Mouse (Mus musculus): ENCODE results near the gene Pmf1.

The Pmf1 gene

GRCm38 (mm10) chr3:88409741-88410644 is at the start of gene Pmf1:
Pmf1 (minus strand) TSS chr3:88410331.
- peak; percentile 96 for DNase-seq (ENCODE audit: inconsistent ontology term)

- no peak for DNase-seq (ENCODE audit: inconsistent ontology term)
Measured at GRCm38 (mm10) chr3:88458778-88459219, 48.7 kb upstream of the Pmf1 start.

DNA sequence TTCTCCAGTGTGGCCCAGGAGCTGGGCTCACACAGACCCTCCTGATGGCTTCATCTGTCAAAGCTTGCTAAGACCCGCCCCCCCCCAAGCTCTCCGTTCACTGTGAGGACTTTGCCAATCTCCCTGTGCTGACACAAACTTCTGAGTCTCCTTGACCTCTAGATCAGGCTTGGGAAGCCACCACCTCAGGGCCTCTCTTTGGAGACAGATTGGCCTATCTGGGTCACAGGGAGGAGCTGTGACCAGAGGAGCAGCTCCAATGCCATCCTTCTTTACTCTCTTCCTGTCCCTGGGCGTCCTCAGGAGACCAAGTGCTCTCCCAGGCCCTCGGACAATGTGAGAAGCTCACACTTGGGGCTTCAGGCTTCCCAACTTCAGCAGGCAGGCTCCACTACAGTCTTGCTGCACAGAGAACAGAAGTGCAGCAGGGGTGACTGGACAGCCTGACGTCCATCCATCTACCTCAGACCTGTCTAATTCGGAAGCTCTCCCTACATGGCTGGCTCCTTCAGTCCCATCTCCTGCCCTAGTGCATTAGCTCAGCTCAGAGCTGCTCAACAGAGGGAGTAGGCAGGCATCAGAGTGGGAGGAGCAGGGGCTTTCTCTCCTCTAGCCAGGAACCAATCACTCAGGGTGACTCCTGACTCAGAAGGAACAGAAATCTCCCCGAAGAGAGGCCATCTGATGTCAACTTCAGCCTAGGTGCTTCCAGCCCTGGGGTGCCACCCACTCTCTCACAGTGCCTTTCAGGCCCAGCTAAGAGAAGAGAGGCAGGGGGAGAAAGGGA is 46.8 kb upstream of the Pmf1 start:
- no peak for DNase-seq (ENCODE audit: inconsistent ontology term)

DNA sequence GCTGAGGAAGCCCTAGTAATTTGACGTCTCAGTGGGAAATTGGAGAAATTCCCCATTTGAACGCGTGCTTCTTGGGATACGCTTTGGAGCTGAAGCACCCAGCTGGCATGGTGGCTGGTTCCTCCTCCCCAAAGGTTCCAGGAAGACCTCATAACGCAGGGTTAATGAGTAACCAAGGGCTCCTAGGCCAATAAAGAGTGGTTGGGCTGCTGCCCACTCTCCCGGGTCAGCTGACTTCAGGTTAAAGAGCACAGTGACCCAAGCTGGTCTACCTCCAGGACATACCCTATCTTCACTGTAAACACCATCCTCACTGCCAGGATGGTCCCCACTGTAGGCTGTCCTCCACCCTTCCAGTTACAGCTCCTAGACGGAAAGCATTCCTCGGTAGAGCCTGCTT is 46.2 kb upstream of the Pmf1 start:
- DNase-seq (ENCODE audit: inconsistent ontology term): no peak

DNA sequence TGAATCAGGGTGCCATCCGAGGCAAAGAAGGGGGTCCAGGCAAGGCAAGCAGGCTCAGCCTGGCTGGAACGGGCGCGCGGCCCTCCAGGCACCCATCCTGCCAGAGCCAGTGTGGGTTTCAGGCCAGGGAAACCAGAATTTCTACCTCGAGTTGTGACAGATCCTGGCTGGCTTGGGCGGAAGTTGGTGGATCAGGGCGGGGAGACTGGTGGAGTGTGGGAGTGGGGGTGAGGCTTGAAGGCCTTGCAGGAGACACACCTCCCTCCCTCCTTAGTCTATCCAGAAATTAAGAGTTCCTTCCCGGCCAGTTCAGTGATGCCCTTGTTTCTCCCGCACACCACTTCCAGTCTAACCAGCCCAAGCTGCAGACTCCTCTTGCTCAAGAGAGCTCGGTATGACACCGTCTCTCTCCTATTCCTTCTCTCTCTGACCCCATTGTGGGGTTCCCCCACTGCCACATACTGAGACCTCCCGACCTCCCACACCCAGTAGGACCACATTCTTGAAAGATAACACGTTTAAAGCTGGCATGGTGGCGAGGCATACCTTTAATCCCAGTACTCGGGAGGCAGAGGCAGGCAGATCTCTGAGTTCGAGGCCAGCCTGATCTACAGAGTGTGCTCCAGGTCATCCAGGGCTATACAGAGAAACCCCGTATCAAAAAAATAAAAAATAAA is 45.6 kb upstream of the Pmf1 start:
- DNase-seq (ENCODE audit: inconsistent ontology term): no peak

DNA sequence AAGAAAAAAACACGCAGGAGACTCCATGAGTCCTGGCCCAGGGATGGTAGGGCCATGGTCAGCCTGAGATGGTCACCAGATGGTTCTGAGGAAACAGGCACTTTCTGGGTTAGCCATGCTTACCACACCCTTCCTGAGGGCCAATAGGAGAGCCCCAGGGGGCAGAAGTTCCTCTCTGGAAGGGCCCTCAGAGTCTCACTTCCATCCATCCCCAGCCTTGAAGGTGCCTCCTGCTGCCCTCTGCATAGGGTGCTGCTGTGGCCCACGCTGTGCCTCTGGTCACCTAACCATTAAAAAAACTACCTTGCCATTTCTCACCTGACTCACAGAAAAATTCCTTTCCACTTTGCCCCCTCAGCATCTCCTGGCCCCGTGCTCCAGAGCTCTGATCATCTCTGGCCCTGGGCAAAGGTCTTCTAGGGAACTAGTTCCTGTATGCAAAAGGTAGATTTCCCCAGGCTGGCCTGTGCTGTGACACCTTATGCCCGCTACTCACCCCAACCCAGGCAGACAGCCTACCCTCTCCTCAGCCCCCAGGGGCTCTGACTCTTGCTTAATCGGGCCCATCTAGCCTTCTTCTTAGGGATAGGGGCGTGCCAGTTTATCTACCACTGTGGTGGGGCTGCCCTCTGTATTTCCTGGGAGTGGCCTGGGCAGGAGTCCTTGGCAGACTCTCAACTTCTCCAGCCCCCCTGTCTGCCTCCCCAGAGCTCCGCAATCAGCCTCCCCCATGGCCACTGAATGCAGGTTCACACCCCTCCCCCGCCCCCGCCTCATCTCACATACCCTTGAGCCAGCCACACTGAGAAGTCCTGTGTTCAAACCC is 44.8 kb upstream of the Pmf1 start:
- no peak for DNase-seq (ENCODE audit: inconsistent ontology term)

DNA sequence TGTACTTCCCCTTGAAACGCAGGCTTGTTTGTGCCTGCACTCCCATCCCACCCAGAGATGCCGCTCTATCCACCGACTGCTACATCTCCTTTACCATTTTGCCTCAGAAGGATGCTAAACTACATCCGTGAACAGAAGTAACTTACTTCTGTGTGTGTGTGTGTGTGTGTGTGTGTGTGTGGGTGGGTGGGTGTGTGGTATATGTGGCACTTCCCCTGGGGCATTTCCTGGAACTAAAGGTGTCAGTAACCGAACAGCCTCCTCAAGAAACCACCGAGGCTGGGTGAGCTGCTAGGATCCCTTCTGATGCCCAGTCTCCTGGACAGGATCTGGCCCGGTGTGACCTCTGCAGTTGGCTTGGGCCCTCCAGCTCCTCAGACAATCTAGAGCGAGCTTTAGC is 43.9 kb upstream of the Pmf1 start:
- no peak for DNase-seq (ENCODE audit: inconsistent ontology term)

GRCm38 (mm10) chr3:88453369-88453768 is 43.2 kb upstream of the Pmf1 start:
- DNase-seq (ENCODE audit: inconsistent ontology term): no peak

- DNase-seq (ENCODE audit: inconsistent ontology term): no peak
Measured at GRCm38 (mm10) chr3:88452716-88453115, 42.6 kb upstream of the Pmf1 start.

- no peak for DNase-seq (ENCODE audit: inconsistent ontology term)
Measured at GRCm38 (mm10) chr3:88452246-88452645, 42.1 kb upstream of the Pmf1 start.

- no peak for DNase-seq (ENCODE audit: inconsistent ontology term)
Measured at GRCm38 (mm10) chr3:88450379-88451131, 40.4 kb upstream of the Pmf1 start.

DNA sequence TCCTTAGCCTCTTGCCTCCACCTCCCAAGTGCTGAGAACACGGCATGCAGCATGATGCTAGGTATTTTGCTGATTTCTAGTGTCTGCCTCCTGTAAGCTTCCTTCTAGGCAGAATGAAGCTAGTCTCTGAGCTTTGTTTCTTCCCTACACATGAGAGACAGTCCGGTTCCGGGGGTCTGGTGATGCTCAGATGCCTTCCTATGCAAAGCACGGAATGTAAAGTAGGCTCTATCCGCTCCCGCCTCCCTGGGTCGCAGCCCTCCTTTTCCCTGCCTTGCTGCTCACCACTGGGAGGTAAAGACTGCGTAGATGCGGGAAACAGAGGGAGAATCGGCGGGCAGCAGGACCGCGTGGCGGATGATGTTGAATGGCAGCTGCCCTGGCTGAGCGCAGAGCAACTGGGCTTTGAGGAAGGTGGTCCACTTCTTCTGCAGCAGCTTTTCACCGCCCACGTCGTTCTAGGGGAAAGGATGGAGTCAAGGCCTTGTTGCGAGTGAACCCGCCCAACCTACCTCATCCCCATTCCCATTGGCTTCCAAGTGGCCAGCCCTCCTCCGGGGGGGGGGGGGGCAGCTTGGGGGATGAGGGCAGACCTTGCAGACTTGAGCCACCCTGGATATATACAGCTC is 39.4 kb upstream of the Pmf1 start:
- DNase-seq (ENCODE audit: inconsistent ontology term): peak; percentile 16

DNA sequence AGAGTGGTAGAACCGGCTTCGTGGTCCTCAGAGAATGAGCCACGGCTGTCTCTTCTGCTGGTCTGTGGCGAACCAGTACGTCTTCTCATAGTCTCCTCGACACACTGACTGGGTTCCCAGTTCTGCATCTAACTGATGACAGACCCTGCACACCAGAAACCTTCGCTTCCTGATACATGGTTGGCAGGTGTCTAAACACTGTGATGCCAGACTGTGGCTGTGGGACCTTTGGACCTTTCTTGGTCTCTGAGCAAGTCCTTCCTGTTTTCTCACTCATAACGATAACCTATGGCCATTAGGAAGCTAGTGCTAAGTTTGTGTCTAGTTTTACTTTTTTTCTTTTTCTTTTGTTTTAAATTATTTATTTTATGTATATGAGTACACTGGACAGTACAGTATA is 38.3 kb upstream of the Pmf1 start:
- no peak for DNase-seq (ENCODE audit: inconsistent ontology term)

GRCm38 (mm10) chr3:88447676-88448183 is 37.6 kb upstream of the Pmf1 start:
- DNase-seq (ENCODE audit: inconsistent ontology term): no peak

DNA sequence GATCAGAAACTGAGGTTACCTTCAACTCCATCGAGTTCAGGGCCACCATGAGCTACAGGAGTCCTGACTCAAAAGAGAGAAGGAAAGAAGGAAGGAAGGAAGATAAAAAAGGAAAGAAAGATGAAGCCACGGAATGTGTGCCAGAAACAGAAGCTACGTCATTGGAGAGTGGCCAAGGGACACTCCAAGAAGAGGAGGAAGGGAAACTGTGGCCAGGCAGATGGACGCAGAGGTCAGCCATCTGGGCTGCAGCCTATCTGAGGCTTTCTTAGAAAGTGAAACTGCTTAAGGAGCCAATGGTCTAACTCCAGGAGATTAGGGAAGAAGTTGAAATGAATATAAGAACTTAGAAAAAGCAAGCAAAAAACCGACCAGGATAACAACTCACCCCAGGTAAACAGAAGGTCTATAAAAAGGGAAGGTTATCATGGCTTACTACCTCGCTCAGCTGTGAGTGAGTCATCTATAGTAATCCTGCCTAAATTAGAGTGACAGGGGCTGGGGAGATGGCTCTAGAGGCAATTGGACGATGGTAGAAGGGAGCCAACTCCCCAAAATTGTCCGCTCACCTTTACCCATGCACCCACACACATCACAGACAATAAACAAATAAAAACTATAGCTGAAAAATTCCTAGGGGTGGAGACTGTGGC is 36.5 kb upstream of the Pmf1 start:
- no peak for DNase-seq (ENCODE audit: inconsistent ontology term)

DNA sequence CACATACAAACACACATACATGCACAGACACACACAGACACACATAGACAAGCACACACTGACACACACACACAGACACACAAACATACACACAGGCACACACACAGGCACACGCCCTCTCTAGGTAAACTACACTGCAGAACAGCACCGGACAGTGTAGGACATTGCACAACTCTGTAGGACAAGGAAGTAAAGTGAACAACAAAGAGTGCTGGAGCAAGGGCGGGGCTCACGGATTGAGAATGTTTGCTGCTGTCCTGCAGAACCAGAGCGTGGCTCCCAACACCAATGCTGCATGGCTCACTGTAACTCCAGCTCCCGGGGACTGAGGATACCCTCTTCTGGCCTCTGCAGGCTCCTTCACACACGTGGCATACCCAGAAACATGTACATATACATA is 32.8 kb upstream of the Pmf1 start:
- DNase-seq (ENCODE audit: inconsistent ontology term): no peak

DNA sequence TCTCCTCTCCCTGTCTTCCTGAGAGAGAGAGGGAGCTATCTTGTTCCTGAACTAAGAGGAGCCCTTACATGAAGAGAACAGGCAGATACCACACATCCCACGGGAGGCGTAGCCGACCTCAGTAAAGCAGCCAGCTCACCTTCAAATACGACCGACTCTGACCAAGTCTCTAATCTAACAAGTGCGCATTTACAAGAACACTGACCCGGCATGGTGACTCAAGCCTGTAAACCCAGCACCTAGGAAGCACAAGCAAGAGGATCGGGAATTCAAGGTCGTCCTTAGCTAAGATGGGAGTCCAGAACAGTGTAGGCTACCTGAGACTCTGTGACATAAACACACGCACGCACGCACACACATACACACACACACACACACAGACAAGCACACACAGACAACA is 32.4 kb upstream of the Pmf1 start:
- DNase-seq (ENCODE audit: inconsistent ontology term): no peak

DNA sequence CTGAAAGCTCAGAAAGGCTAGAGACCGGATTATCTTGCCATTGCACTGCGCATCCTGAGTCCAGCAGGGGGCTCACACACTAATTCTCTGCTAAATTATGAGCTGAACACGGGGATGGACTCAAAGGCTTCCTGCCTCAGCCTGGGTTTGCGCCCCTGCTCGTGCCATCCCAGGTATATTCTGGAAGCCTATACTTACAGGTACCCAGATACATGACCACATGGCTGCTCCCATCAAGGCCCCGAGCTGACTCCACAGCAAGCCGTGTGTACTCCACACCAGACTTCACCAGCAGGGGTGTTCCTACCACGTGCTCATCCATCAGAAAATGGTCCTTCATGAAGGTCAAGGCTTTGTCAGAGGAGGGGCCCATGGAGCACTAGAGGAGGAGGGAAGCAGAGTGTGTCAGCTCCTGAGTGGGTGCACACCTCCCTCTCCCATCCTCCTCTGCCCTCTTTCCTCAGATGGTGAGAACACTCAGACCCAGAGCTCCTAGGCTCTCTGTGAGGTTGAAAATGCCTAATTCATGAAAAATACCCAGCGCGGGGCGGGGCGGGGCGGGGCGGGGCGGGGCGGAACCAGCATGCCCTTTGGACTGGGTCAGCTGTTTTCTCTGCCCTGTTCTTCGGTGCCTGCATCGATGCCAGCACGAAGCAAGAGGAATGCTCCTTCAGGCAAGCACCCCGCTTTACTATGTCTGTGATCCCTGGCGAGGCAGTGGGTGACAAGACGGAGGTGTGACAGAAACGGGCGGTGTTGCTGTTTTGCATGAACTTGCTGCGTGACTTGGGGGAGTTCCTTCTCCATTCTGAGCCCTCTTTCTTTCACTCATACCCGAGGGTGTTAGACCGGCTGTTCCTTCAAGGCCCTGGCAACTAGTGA is 30.6 kb upstream of the Pmf1 start:
- peak; percentile 20 for DNase-seq (ENCODE audit: inconsistent ontology term)
